Mouse (Mus musculus): ENCODE data around the gene Psmb11.

Gene Psmb11

GRCm38 (mm10) chr14:54621133-54621532 is at the start of gene Psmb11:
Psmb11 (plus strand) TSS chr14:54621433.
- DNase-seq (ENCODE audit: low read depth, low spot score), result no peak

DNA sequence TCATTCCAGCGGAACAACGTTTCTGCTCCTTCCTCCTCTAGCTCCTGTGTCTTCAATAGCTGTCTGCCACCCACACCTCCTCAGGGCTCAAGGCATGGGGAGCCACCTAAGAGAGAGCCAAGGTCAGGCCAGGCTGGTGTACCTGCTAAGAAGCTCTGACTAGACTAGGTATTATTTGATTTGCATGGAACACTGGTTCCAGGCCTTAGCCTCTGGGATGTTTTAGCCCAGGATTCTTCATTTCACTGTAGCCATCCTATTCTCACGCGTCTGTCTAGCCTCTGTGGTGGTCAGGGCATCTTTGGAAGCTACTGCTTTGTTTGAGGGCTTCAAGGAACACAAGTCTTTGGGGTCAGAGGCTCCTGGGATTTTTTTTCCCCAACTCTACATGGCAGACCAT is 49.1 kb upstream of the Psmb11 start:
- DNase-seq (ENCODE audit: low read depth, low spot score), result no peak

DNA sequence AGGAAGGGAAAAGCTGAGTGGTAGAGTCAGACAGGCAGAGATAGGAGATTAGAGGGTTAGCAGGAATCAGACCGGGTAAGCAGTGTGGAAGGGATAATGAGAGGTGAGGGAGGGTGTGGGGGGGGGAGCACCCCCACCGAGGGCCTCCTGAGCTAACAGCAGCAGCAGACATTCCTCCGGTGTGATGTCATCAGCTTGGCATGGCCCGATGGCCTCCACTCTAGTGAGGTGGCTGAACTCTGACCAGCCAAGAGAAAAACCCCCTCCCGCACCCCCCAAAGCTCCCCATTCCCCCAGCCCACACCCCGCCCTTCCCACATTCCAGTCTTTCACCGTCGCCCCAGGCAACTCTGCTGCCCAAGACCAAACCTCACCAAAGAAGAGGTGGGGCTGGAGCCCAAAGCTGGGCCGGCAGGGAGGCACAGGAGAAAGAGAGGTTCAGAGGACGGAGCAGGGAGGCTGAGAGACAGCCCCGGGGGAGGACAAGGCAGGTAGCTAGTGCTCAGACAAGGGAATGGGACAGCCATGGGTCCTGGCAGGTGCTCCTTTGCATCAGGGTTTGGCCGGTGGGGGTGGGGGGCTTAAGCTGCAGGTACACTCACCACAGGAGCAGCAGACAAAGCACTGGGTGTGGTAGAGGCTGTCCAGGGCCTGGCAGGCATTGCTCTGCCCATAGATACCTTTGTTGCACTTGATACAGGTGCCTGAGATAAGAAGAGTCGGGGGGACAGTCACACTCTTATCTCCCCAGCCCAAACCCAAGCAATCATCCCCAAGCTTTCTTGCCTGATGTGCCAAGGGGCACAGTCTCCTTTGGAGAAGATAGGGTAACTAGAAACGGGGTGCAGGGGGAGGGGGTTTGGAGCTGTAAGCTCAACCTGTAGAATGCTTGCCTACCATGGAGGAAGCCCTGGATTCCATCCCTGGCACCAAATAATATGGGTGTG is 48.2 kb upstream of the Psmb11 start:
- DNase-seq (ENCODE audit: low read depth, low spot score), result no peak

DNA sequence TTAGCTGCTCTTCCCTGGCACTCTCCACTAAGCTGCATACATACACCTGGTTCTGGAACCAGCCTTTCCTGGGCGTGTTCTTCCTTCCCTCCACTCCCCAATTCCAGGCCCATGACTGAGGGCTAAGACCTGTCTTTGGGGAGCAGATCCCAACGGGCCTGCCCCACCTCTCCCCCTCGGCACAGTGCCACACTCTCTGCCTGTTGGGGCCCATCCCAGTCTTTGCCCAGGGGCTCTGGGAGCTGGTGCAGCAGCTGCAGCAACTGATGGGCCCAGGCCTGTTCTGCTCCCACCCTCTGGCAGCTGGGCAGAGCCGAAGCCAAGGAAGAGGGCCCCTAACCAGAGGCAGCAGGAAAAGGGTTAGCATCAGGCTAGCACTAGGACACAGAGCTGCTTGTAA is 47.0 kb upstream of the Psmb11 start:
- DNase-seq (ENCODE audit: low read depth, low spot score), result no peak

DNA sequence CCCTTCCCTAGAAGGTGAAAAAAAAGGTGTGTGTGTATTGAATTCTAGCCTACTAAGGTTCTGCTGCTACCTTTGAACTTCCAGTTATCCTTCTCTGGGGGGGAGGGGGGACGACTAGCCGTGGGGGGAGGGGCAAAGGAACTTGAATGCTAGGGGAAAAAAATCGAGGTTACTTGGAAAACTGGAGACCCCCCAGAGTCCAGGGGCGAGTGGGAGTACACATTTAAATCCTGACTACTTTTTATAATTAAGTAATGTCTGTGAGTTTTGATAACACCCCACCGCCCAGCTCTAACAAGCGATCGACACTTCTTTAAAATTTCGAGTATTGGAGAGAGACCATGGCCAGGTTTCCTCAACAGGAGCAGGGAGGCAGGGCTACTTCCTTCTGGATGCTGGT is 46.2 kb upstream of the Psmb11 start:
- DNase-seq (ENCODE audit: low read depth, low spot score), result no peak

GRCm38 (mm10) chr14:54575631-54576030 is 45.6 kb upstream of the Psmb11 start:
- DNase-seq (ENCODE audit: low read depth, low spot score), result peak; percentile 84

- DNase-seq (ENCODE audit: low read depth, low spot score), result no peak
Observed at GRCm38 (mm10) chr14:54576241-54577088, 44.8 kb upstream of the Psmb11 start.

DNA sequence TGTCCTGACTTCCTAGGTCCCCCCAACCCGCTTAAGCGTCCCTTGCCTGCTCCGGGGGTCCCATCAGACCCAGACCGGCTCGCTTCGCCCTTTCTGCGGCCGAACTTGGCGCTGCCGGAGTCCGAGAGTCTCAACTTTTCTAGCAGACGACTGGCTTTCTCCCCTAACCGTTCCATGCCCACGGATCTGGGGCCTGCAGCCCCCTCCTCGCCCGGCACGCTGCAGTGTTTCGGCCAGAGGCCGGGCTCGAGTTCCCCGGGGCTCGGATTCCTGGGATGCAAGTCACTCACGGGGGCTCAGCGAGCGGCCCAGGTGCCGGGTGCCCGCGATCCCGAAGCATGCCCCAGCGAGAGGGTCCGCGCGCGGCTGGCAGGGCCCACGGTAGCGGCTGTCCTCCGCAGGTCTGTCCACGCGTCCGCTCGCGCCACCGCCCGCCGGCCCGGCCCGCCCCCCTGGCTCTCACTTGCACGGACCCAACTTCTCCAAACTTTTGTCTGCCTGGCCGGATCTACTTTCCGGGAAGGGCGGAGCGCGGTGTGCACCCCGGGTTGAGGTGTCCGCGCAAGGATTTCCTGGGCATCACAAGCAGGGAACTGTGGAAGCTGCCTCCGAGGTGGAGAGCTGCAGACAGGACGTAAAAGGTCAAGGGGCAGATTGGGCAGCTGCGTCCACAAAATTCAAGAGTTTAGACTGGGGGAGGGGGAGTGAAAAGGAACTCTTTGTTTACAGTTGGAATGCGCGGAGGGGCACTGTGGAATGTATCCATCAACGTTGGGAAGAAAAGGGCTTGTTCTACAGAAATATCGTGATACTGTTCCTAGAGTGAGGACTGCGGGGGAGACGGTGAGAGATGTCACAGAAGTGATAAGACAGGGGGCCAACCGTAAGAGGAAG is 43.9 kb upstream of the Psmb11 start, which contains the start of gene Ajuba:
TSS of gene Ajuba (minus strand) at position 470 of the 894 bp plus-strand sequence.
- no peak for DNase-seq (ENCODE audit: low read depth, low spot score)

DNA sequence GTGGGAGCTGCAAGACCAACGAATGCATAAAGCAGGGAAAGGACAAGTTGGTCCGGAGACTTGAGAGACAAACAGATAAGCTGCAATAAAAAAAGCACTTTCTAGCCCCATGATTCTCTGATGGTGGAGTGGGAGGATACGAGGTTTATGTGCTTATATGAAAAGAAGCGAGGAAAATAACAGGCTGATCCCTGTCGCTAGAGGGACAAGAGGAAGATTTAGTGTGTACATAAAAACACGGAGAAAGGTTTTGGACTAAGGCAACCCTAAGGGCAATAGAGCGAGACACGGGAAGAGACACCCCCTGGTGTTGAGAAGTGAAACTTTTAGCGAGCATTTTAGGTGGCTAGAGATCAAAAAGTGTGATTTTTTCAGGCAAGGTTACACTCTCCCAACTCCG is 43.2 kb upstream of the Psmb11 start:
- DNase-seq (ENCODE audit: low read depth, low spot score), result no peak

- DNase-seq (ENCODE audit: low read depth, low spot score), result no peak
Observed at GRCm38 (mm10) chr14:54579638-54580037, 41.6 kb upstream of the Psmb11 start.

DNA sequence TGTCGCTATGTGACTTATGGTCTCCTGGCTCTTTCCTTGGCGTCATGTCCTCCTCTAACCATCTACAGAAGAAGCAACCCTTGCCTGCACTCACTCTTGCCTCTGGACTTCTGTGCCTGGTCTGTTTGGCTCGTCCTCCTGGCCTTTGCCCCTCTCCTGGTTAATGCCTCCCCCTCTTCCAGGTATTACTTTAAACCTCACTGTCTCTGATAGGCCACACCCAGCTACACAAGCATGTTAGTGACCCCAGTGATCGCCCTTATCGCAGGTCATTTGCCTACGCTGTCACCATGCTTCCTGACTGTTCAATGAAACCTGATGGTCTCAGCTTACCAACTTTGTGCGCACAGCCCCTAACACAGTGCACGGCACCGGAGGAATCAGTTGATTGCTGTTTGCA is 38.7 kb upstream of the Psmb11 start:
- no peak for DNase-seq (ENCODE audit: low read depth, low spot score)

GRCm38 (mm10) chr14:54583681-54584338 is 37.4 kb upstream of the Psmb11 start:
- DNase-seq (ENCODE audit: low read depth, low spot score), result no peak

DNA sequence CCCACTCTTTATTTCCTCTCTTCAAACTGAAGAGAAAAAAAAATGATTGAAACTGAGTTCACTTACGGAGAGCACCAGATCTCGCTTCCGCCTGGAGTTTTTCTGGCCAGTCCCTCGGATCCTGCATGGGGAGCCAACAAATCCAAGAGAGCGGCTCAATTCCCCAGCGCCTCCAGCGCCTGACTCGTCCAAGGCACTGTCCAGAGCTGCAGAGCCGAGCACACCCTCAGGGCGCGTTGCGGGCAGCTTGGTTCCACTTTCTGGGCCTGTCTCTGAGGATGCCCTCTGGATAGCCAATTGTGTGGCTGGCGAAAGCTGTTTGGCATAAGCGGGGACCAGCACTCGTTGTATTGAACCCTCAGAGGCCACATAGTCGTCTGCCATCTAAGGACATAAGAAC is 30.2 kb upstream of the Psmb11 start:
- no peak for DNase-seq (ENCODE audit: low read depth, low spot score)

- DNase-seq (ENCODE audit: low read depth, low spot score), result no peak
Observed at GRCm38 (mm10) chr14:54592319-54592934, 28.8 kb upstream of the Psmb11 start.

GRCm38 (mm10) chr14:54594055-54594454 is 27.2 kb upstream of the Psmb11 start:
- DNase-seq (ENCODE audit: low read depth, low spot score), result no peak

DNA sequence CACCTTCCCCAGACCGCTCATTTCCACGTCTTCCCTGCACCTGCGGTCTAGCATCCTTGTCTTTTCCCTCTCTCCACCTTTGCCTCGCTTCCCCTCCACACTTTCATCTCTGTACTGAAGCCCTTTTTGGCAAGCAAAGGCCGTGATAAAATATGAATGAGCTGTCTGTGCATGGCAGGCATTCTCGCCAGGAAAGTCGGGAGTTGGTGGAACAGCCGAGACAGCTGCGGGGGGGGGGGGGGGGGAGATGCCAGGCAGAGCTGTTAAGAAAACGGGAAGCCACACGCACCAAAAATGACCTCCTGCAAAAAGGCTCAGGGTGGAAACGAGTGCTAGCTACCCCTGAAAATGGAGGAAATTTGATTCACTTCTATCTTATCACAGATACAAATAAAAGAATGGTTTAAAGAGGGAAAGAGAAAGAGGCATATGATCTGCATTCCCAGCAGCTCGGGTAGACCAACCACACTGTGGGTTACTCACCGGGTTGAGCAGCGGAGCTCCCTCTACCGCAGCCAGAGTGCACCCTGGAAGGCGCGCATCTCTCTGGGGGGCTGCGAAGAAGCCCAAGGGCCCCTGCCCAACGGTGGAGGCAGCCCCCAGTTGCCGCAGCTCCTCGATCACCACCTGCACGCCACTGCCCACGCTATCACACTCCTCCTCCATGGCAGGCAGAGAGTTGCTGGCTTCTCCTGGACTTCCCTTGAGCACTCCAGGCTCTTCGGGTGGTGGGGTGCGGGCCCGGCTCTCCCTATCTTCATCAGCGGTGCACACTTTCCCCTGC is 26.4 kb upstream of the Psmb11 start:
- no peak for DNase-seq (ENCODE audit: low read depth, low spot score)

DNA sequence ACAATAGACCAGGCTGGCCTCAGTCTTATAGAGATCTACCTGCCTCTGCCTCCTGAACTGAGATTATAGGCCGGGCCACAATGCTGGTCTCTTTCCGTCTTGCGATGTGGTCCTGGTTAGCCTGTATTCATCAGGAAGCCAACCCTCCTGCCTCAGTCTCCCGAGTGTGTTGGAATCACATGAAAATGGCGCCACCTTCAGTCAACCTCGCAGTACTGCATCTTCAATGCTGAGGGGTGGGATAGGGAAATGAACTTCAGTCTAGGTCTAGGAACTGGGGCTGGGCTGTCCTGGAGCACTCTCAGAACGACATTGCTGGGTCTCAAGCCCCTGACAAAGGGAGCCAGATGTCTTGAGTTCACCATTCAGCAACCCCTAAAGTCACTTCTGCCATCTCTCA is 24.1 kb upstream of the Psmb11 start:
- no peak for DNase-seq (ENCODE audit: low read depth, low spot score)

DNA sequence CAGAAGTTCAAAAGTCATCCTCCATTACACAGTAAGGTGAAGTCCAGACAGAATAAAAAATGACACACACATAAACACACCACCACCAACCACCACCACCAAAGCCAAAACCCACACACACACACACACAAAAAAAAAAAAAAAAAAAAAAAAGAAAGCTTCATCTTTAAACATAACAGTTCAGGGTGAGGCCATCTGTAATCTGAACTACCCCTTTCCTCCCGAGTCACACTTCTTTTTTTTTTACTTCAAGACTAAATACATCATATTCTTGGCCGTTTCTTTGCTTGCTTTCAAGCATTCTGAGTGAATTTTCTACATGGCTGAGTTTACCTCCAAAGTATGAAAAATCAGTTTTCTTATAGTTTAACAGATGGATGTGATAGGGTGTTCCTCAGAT is 19.6 kb upstream of the Psmb11 start:
- DNase-seq (ENCODE audit: low read depth, low spot score), result no peak

GRCm38 (mm10) chr14:54602613-54603012 is 18.6 kb upstream of the Psmb11 start:
- no peak for DNase-seq (ENCODE audit: low read depth, low spot score)

All from WW6 (cell line).